Mouse (Mus musculus): Measurements from ENCODE around the gene Adgrb2. TPM values are rescaled to one million over a fixed set of nuclear protein-coding genes. Genes with fewer than 3 reads are reported as not detected.

Gene Adgrb2
- total and polyA plus RNA-seq, 3 experiments: 0.08 TPM; not detected in 2

GRCm38 (mm10) chr4:130055160-130056010 lies 70.7 kb downstream of the Adgrb2 start:
- dilution Hi-C loops (cut with MboI; ENCODE audit: extremely low pct_ligation_motif_present, extremely low pct_unique_long_range_greater_than_20kb, low sequenced_read_pairs): no loop called here
- no peaks in the 10 kb centered on the region for H3K4me1 ChIP-seq (ENCODE audit: control insufficient read depth in 1 of 2, insufficient read depth in 2 of 2)

GRCm38 (mm10) chr4:130056011-130056322 lies 71.3 kb downstream of the Adgrb2 start:
- dilution Hi-C loops (cut with MboI; ENCODE audit: extremely low pct_ligation_motif_present, extremely low pct_unique_long_range_greater_than_20kb, low sequenced_read_pairs): no loop called here

More at GRCm38 (mm10) chr4:130055160-130056010, 70.7 kb downstream of the Adgrb2 start:
- peaks cover 8% of the 10 kb centered on the region for H3K9me3 ChIP-seq (replicated peaks; ENCODE audit: low read length)
- no peak overlapping the region for H3K4me2 ChIP-seq (ENCODE audit: insufficient read depth, low read depth, poor library complexity, severe bottlenecking)
- no peak overlapping the region for H3K9ac ChIP-seq (ENCODE audit: insufficient read depth, low read depth)
- no peak for DNase-seq (ENCODE audit: extremely low read depth)
- H3K36me3 ChIP-seq (replicated peaks in 1 of 2; ENCODE audit: control insufficient read depth in 1 of 2, insufficient read depth in 1 of 2, low read length in 1 of 2): no peaks in the 10 kb centered on the region
- H3K27ac ChIP-seq (ENCODE audit: insufficient read depth, low read depth): no peak overlapping the region
- peaks cover 96% of the 10 kb centered on the region for H3K27me3 ChIP-seq (replicated peaks)
- no peaks in the 10 kb centered on the region for H3K79me2 ChIP-seq (replicated peaks; ENCODE audit: control insufficient read depth, extremely low read depth, insufficient read depth, poor library complexity, severe bottlenecking)
- in situ Hi-C loops (cut with MboI; ENCODE audit: low pct_ligation_motif_present, low pct_unique_long_range_greater_than_20kb, low sequenced_read_pairs): no loop called here
- TF ChIP-seq USF2 (conservative IDR thresholded peaks at IDR 0.05; ENCODE audit: low read depth, low read length): no peak
- TF ChIP-seq CTCF (conservative IDR thresholded peaks at IDR 0.05 in 1 of 2, IDR thresholded peaks at IDR 0.05 in 1 of 2; ENCODE audit: low read depth in 2 of 2, low read length in 2 of 2): no peak
- TF ChIP-seq UBTF (IDR thresholded peaks at IDR 0.05; ENCODE audit: low read depth, low read length): no peak
- H3K4me3 ChIP-seq (replicated peaks in 1 of 3; ENCODE audit: low read depth in 2 of 3, low read length in 2 of 3, poor library complexity in 1 of 3): no peak overlapping the region

GRCm38 (mm10) chr4:130056471-130056870 lies 71.8 kb downstream of the Adgrb2 start:
- Histone ChIP-seq H3K4me2 (ENCODE audit: insufficient read depth, low read depth, poor library complexity, severe bottlenecking) (no peak overlapping the region), H3K4me3 (replicated peaks in 1 of 3; ENCODE audit: low read depth in 2 of 3, low read length in 2 of 3, poor library complexity in 1 of 3) (no peak overlapping the region), H3K36me3 (replicated peaks in 1 of 2; ENCODE audit: control insufficient read depth in 1 of 2, insufficient read depth in 1 of 2, low read length in 1 of 2) (no peaks in the 10 kb centered on the region), H3K79me2 (replicated peaks; ENCODE audit: control insufficient read depth, extremely low read depth, insufficient read depth, poor library complexity, severe bottlenecking) (no peaks in the 10 kb centered on the region), H3K9ac (ENCODE audit: insufficient read depth, low read depth) (no peak overlapping the region), H3K4me1 (ENCODE audit: control insufficient read depth in 1 of 2, insufficient read depth in 2 of 2) (no peaks in the 10 kb centered on the region), H3K9me3 (replicated peaks; ENCODE audit: low read length) (peaks cover 8% of the 10 kb centered on the region), H3K27me3 (replicated peaks) (peaks cover 97% of the 10 kb centered on the region), H3K27ac (ENCODE audit: insufficient read depth, low read depth) (no peak overlapping the region)
- in situ Hi-C loops (cut with MboI; ENCODE audit: low pct_ligation_motif_present, low pct_unique_long_range_greater_than_20kb, low sequenced_read_pairs) (no loop called here), dilution Hi-C loops (cut with MboI; ENCODE audit: extremely low pct_ligation_motif_present, extremely low pct_unique_long_range_greater_than_20kb, low sequenced_read_pairs) (no loop called here)
- TF ChIP-seq BHLHE40 (IDR thresholded peaks at IDR 0.05; ENCODE audit: low read depth, low read length) (no peak), USF1 (IDR thresholded peaks at IDR 0.05; ENCODE audit: low read depth, low read length) (no peak), JUN (IDR thresholded peaks at IDR 0.05; ENCODE audit: insufficient read depth, low read depth, low read length) (no peak), MYC (IDR thresholded peaks at IDR 0.05; ENCODE audit: low read depth, low read length) (no peak)
- DNase-seq (ENCODE audit: extremely low read depth): no peak

More at GRCm38 (mm10) chr4:130056011-130056322, 71.3 kb downstream of the Adgrb2 start:
- no peak overlapping the region for H3K27ac ChIP-seq (ENCODE audit: insufficient read depth, low read depth)
- DNase-seq (ENCODE audit: extremely low read depth): no peak
- no peaks in the 10 kb centered on the region for H3K4me1 ChIP-seq (ENCODE audit: control insufficient read depth in 1 of 2, insufficient read depth in 2 of 2)
- peaks cover 8% of the 10 kb centered on the region for H3K9me3 ChIP-seq (replicated peaks; ENCODE audit: low read length)
- H3K79me2 ChIP-seq (replicated peaks; ENCODE audit: control insufficient read depth, extremely low read depth, insufficient read depth, poor library complexity, severe bottlenecking): no peaks in the 10 kb centered on the region
- H3K4me3 ChIP-seq (replicated peaks in 1 of 3; ENCODE audit: low read depth in 2 of 3, low read length in 2 of 3, poor library complexity in 1 of 3): no peak overlapping the region
- TF ChIP-seq RCOR1 (conservative IDR thresholded peaks at IDR 0.05; ENCODE audit: low read depth, low read length): no peak
- TF ChIP-seq ZKSCAN1 (IDR thresholded peaks at IDR 0.05; ENCODE audit: borderline replicate concordance, low read depth, low read length): no peak
- no peak for TF ChIP-seq E2F4 (IDR thresholded peaks at IDR 0.05; ENCODE audit: insufficient replicate concordance, low read depth, low read length)
- no peak for TF ChIP-seq ETS1 (conservative IDR thresholded peaks at IDR 0.05; ENCODE audit: low read depth, low read length)
- TF ChIP-seq UBTF (IDR thresholded peaks at IDR 0.05; ENCODE audit: low read depth, low read length): no peak
- no peak for TF ChIP-seq ELF1 (IDR thresholded peaks at IDR 0.05; ENCODE audit: low read depth, low read length)
- TF ChIP-seq NELFE (IDR thresholded peaks at IDR 0.05; ENCODE audit: low read depth, low read length): no peak
- TF ChIP-seq CTCF (conservative IDR thresholded peaks at IDR 0.05 in 1 of 2, IDR thresholded peaks at IDR 0.05 in 1 of 2; ENCODE audit: low read depth in 2 of 2, low read length in 2 of 2): no peak
- no peak for TF ChIP-seq POLR2AphosphoS2 (IDR thresholded peaks at IDR 0.05; ENCODE audit: low read depth, low read length)
- TF ChIP-seq JUND (conservative IDR thresholded peaks at IDR 0.05; ENCODE audit: low read depth, low read length): no peak
- no peak for TF ChIP-seq USF2 (conservative IDR thresholded peaks at IDR 0.05; ENCODE audit: low read depth, low read length)
- no peak overlapping the region for H3K9ac ChIP-seq (ENCODE audit: insufficient read depth, low read depth)
- in situ Hi-C loops (cut with MboI; ENCODE audit: low pct_ligation_motif_present, low pct_unique_long_range_greater_than_20kb, low sequenced_read_pairs): no loop called here
- no peaks in the 10 kb centered on the region for H3K36me3 ChIP-seq (replicated peaks in 1 of 2; ENCODE audit: control insufficient read depth in 1 of 2, insufficient read depth in 1 of 2, low read length in 1 of 2)
- no peak overlapping the region for H3K4me2 ChIP-seq (ENCODE audit: insufficient read depth, low read depth, poor library complexity, severe bottlenecking)
- peaks cover 96% of the 10 kb centered on the region for H3K27me3 ChIP-seq (replicated peaks)

All from CH12.LX (cell line).